Mouse (Mus musculus): Measurements from ENCODE around the gene Cpm. TPM values are rescaled to one million over a fixed set of nuclear protein-coding genes. Genes with fewer than 3 reads are reported as not detected.
"Not testable (repeated sequence)": the region's sequence is repeated elsewhere in the genome, so short reads cannot be mapped to it uniquely, and the experiment has no call there.

The Cpm gene
- polyA plus RNA-seq, 1 experiment from 2014 or later: 28.9 TPM

DNA sequence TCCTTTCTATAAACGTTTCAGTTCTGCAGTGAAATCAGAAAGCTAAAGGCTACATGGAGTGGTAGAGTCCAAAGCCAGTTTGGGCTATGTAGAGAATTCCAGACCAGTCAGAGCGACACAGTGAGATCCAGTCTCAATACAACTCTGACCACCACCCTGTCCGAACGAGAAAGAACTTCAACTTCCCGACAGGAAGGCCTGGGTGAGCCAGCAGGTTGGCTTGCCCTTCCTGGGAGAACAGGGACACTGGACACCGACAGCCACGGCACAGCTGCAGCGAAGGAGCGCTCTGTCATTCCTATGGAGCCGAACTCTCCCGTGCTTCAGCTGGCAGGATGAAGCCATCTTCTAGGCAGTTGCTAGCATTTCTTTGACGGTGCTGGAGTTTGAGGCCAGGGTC, 106.1 kb downstream of the Cpm start:
- H3K9ac ChIP-seq (ENCODE audit: low read depth, low read length); H3K27me3 ChIP-seq (ENCODE audit: control insufficient read depth, insufficient read depth, low read length); ATAC-seq (ENCODE audit: low FRiP score, low TSS enrichment); H3K4me1 ChIP-seq (ENCODE audit: control insufficient read depth, insufficient read depth, low read length); H3K4me3 ChIP-seq (ENCODE audit: low read length); H3K4me2 ChIP-seq (replicated peaks; ENCODE audit: low read depth, low read length); H3K27ac ChIP-seq (ENCODE audit: low read depth, low read length); H3K9me3 ChIP-seq (ENCODE audit: control insufficient read depth, low read length): not testable (repeated sequence)
- peaks cover 24% of the 10 kb centered on the region for H3K36me3 ChIP-seq (ENCODE audit: control insufficient read depth, insufficient read depth, low read length)
- 93% methylated on average over 11 of the region's 12 CpGs for WGBS

GRCm38 (mm10) chr10:117736573-117736972, 107.3 kb downstream of the Cpm start:
- no peaks in the 10 kb centered on the region for H3K27me3 ChIP-seq (ENCODE audit: control insufficient read depth, insufficient read depth, low read length)
- peaks cover 24% of the 10 kb centered on the region for H3K36me3 ChIP-seq (ENCODE audit: control insufficient read depth, insufficient read depth, low read length)
- H3K4me3 ChIP-seq (ENCODE audit: low read length): no peak overlapping the region
- H3K9me3 ChIP-seq (ENCODE audit: control insufficient read depth, low read length): no peaks in the 10 kb centered on the region
- no peak overlapping the region for H3K9ac ChIP-seq (ENCODE audit: low read depth, low read length)
- no peak overlapping the region for H3K4me2 ChIP-seq (replicated peaks; ENCODE audit: low read depth, low read length)
- no peaks in the 10 kb centered on the region for H3K4me1 ChIP-seq (ENCODE audit: control insufficient read depth, insufficient read depth, low read length)
- 92% methylated on average over 5 of the region's 5 CpGs for WGBS
- ATAC-seq (ENCODE audit: low FRiP score, low TSS enrichment): no peak
- no peak overlapping the region for H3K27ac ChIP-seq (ENCODE audit: low read depth, low read length)

Other genes with a start within 250 kb of the Cpm start
- gene Cpsf6, start 249.5 kb upstream of the Cpm start, polyA plus RNA-seq (2014; fragmentation: Nextera tagmentation; extraction: Ambion mirVana): 166 and 208 TPM in 2 replicates
- gene Mdm2, start 81.3 kb downstream of the Cpm start, polyA plus RNA-seq (2014; fragmentation: Nextera tagmentation; extraction: Ambion mirVana): 38.6 and 65.6 TPM in 2 replicates
- gene Slc35e3, start 116.9 kb downstream of the Cpm start, polyA plus RNA-seq (2014; fragmentation: Nextera tagmentation; extraction: Ambion mirVana): 7.5 and 12.5 TPM in 2 replicates
- gene Nup107, start 163.2 kb downstream of the Cpm start, polyA plus RNA-seq (2014; fragmentation: Nextera tagmentation; extraction: Ambion mirVana): 48.6 and 77.5 TPM in 2 replicates
- gene Rap1b, start 216.5 kb downstream of the Cpm start, polyA plus RNA-seq (2014; fragmentation: Nextera tagmentation; extraction: Ambion mirVana): 139 and 176 TPM in 2 replicates

Measured in kidney, embryonic 14.5 days (tissue).